Mouse (Mus musculus) central nervous system, embryonic 14 days (tissue): ENCODE data around the gene Ccdc60. TPM values are rescaled to one million over a fixed set of nuclear protein-coding genes. Genes with fewer than 3 reads are reported as not detected.

ENCODE experiments used
- polyA plus RNA-seq: library from polyadenylated mRNA; depleted of rRNA; stranded (reverse); fragments of >200 nt; gene quantifications from 2 replicates; pipeline ENCODE4 v1.2.3, GENCODE M21; 2012; rRNA removed

The Ccdc60 gene
- 1.4 and 1.8 TPM in 2 replicates for polyA plus RNA-seq

DNA sequence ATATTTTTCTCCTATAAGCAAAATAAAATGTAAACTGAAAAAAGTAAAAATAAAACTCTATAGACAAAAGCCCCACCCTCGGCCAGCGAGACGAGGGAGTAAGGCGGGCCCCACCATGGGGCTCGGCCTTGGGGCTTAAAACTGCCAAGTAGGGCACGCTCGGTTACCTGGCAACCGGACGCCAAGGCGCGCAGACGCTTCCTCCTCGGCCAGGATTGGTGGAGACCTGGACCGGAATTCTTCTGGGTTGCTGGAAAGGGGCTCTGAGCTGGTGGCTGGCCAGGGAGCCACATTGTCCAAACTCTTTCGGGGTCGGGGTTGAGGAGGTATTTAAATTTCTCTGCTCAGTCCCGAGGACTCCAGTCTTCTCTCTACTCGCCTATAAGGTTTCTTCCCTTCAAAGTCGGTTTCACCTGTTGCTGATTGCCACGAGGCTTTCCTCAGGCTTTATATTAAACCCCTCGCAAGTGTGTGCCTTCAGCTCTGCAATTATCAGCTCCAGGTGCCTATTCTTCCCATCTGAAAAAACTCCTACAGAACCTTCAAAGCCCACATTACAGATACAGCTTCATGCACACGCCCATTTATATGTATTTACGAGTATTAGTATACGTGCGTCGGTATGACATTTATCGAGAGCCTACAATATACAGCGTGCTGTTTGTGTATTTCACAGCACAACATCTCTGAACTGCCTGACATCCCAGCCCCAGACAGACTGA lies at the start of gene Ccdc60:
Gene Ccdc60 (minus strand): TSS at position 137 of the 722 bp plus-strand sequence.

DNA sequence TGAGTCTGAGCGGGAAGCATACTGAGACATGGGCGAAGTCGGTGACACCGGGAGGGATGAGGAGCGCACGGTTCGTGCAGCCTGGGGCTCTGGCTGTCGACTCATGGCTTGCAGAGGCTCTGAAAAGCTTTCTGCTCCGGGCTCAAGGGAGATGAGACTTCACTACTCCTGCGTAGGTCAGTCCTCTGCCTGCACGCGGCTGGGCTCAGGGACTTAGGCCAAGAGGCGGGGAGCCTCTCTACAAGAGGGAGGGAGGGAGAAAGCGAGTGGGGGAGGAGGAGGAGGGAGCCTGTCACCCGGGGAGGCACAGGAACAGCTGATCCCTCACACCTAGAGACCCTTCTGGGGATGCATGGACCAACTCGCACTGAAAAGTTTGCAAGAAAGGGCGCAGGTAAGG lies 205.7 kb downstream of the Ccdc60 start, which contains the start of gene Tmem233:
Gene Tmem233 (minus strand): TSS at position 164 of the 400 bp plus-strand sequence.

Other genes starting within 250 kb of the Ccdc60 start
- gene Tmem233, start 205.7 kb downstream of the Ccdc60 start, polyA plus RNA-seq = not detected in 2 replicates
- 7.6 and 10.4 TPM in 2 replicates for gene Hspb8, start 133.9 kb upstream of the Ccdc60 start, polyA plus RNA-seq